Mouse (Mus musculus): ENCODE data around the gene Itga1. TPM values are rescaled to one million over a fixed set of nuclear protein-coding genes. Genes with fewer than 3 reads are reported as not detected.

Gene Itga1
- total and polyA plus RNA-seq, 2 experiments from 2014 or later: 3.2 to 8.2 TPM

DNA sequence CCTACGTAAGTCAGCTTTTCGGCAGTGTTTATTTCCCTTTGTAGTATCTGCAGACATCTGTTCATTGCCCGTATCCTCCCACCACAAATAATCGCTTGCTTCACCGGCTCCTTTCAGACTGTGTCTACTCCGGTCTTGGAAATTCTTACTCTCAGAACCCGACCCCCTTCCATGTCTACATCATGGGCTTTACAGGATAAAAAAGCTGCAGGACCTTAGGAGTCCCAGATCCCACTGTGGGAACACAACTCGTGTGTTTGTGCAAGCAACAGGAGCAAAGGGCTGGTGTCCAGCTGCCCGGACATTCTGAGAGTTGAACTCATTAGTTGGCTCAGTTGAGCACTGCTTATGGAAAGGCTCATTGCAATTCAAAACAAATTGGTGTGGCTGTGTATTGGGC is 47.0 kb downstream of the Itga1 start:
- no peaks in the 10 kb centered on the region for H3K9me3 ChIP-seq (ENCODE audit: low read length)
- WGBS: 11% methylated on average over 9 of the region's 9 CpGs
- DNase-seq (no peak), ATAC-seq (no peak)
- no peaks in the 10 kb centered on the region for H3K27me3 ChIP-seq (ENCODE audit: insufficient read depth, low read length)
- H3K4me1 ChIP-seq (ENCODE audit: insufficient read depth): no peaks in the 10 kb centered on the region
- H3K36me3 ChIP-seq (ENCODE audit: insufficient read depth): no peaks in the 10 kb centered on the region
- H3K27ac ChIP-seq (ENCODE audit: low read depth, low read length): no peak overlapping the region
- H3K9ac ChIP-seq: no peak overlapping the region
- TF ChIP-seq CTCF (IDR thresholded peaks at IDR 0.05; ENCODE audit: low read depth): no peak
- no peak overlapping the region for H3K4me3 ChIP-seq (ENCODE audit: low read depth, low read length)
- H3K4me2 ChIP-seq (ENCODE audit: low read depth): peak overlapping the region; percentile 23; the same call in 1 of the 2 replicates

DNA sequence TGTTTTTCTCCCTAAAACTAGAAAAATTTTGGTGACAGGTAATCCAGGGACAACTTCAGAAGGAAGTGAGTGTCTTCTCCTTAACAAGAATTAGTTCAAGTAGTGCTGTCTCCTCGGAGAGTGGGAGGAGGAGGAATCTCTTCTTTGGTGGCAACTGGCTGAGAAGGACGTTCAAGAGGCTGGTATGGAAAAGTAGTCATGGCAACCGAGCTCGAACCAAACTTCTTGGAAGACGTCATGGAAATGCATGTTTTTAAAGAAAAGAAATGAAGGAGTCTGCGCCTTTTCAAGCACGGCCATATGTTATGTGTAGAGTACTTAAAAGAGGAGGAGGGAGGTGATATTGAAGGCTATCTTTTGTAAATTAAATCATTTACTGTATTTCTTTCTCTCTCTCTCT is 49.2 kb downstream of the Itga1 start:
- H3K27ac ChIP-seq (ENCODE audit: low read depth, low read length): no peak overlapping the region
- TF ChIP-seq CTCF (IDR thresholded peaks at IDR 0.05; ENCODE audit: low read depth): no peak
- no peak overlapping the region for H3K4me3 ChIP-seq (ENCODE audit: low read depth, low read length)
- H3K36me3 ChIP-seq (ENCODE audit: insufficient read depth): no peaks in the 10 kb centered on the region
- 56% methylated on average over 7 of the region's 7 CpGs for WGBS
- no peaks in the 10 kb centered on the region for H3K9me3 ChIP-seq (ENCODE audit: low read length)
- H3K4me2 ChIP-seq (ENCODE audit: low read depth): no peak overlapping the region
- DNase-seq: peak; percentile 48
- no peaks in the 10 kb centered on the region for H3K4me1 ChIP-seq (ENCODE audit: insufficient read depth)
- peak; percentile 74 for ATAC-seq
- H3K27me3 ChIP-seq (ENCODE audit: insufficient read depth, low read length): no peaks in the 10 kb centered on the region
- no peak overlapping the region for H3K9ac ChIP-seq

GRCm38 (mm10) chr13:115050660-115051559 is 50.9 kb downstream of the Itga1 start:
- peak; percentile 78 for ATAC-seq
- Histone ChIP-seq H3K4me2 (ENCODE audit: low read depth) (no peak overlapping the region), H3K27ac (ENCODE audit: low read depth, low read length) (no peak overlapping the region), H3K36me3 (ENCODE audit: insufficient read depth) (no peaks in the 10 kb centered on the region), H3K4me3 (ENCODE audit: low read depth, low read length) (no peak overlapping the region), H3K9me3 (ENCODE audit: low read length) (no peaks in the 10 kb centered on the region), H3K9ac (no peak overlapping the region), H3K4me1 (ENCODE audit: insufficient read depth) (no peaks in the 10 kb centered on the region), H3K27me3 (ENCODE audit: insufficient read depth, low read length) (no peaks in the 10 kb centered on the region)
- TF ChIP-seq CTCF (IDR thresholded peaks at IDR 0.05; ENCODE audit: low read depth): no peak
- 68% methylated on average over 13 of the region's 13 CpGs for WGBS
- DNase-seq: peak; percentile 57

GRCm38 (mm10) chr13:115042652-115043051 is 59.1 kb downstream of the Itga1 start:
- Histone ChIP-seq H3K27ac (ENCODE audit: low read depth, low read length) (no peak overlapping the region), H3K9ac (no peak overlapping the region), H3K4me1 (ENCODE audit: insufficient read depth) (no peaks in the 10 kb centered on the region), H3K9me3 (ENCODE audit: low read length) (no peaks in the 10 kb centered on the region), H3K36me3 (ENCODE audit: insufficient read depth) (no peaks in the 10 kb centered on the region), H3K4me3 (ENCODE audit: low read depth, low read length) (no peak overlapping the region), H3K4me2 (ENCODE audit: low read depth) (no peak overlapping the region), H3K27me3 (ENCODE audit: insufficient read depth, low read length) (no peaks in the 10 kb centered on the region)
- TF ChIP-seq CTCF (IDR thresholded peaks at IDR 0.05; ENCODE audit: low read depth): no peak
- WGBS: 76% methylated on average over 2 of the region's 2 CpGs
- DNase-seq (no peak), ATAC-seq (no peak)

DNA sequence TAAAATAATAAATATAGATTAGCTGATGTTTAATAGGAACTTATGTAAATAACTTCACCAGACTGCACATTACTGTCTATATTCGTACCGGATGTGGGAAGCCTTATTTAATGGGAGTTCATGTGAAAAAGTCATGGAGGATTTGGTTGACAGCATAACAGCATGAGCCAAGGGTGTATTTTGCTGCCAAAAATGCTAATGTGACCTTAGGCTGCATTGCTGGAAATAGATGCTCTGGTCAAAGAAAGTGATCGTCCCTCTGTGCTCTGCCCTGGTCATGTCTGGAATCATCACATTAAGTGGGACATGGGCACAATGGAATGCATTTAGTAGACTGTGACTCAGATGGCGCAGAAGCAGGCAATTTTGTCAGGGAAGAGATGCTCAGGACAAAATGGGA is 64.5 kb downstream of the Itga1 start:
- no peaks in the 10 kb centered on the region for H3K36me3 ChIP-seq (ENCODE audit: insufficient read depth)
- no peaks in the 10 kb centered on the region for H3K4me1 ChIP-seq (ENCODE audit: insufficient read depth)
- H3K4me3 ChIP-seq (ENCODE audit: low read depth, low read length): no peak overlapping the region
- H3K9ac ChIP-seq: no peak overlapping the region
- no peak for DNase-seq
- no peak overlapping the region for H3K4me2 ChIP-seq (ENCODE audit: low read depth)
- TF ChIP-seq CTCF (IDR thresholded peaks at IDR 0.05; ENCODE audit: low read depth): no peak
- no peaks in the 10 kb centered on the region for H3K9me3 ChIP-seq (ENCODE audit: low read length)
- no peak for ATAC-seq
- H3K27ac ChIP-seq (ENCODE audit: low read depth, low read length): no peak overlapping the region
- no peaks in the 10 kb centered on the region for H3K27me3 ChIP-seq (ENCODE audit: insufficient read depth, low read length)
- 51% methylated on average over 4 of the region's 4 CpGs for WGBS

- TF ChIP-seq CTCF (IDR thresholded peaks at IDR 0.05; ENCODE audit: low read depth): no peak
- ATAC-seq: no peak
- no peak overlapping the region for H3K4me2 ChIP-seq (ENCODE audit: low read depth)
- H3K27ac ChIP-seq (ENCODE audit: low read depth, low read length): no peak overlapping the region
- no peaks in the 10 kb centered on the region for H3K4me1 ChIP-seq (ENCODE audit: insufficient read depth)
- H3K36me3 ChIP-seq (ENCODE audit: insufficient read depth): no peaks in the 10 kb centered on the region
- no peak overlapping the region for H3K9ac ChIP-seq
- no peaks in the 10 kb centered on the region for H3K9me3 ChIP-seq (ENCODE audit: low read length)
- no peak overlapping the region for H3K4me3 ChIP-seq (ENCODE audit: low read depth, low read length)
- H3K27me3 ChIP-seq (ENCODE audit: insufficient read depth, low read length): no peaks in the 10 kb centered on the region
- no peak for DNase-seq
- 84% methylated on average over 8 of the region's 8 CpGs for WGBS
These were observed 66.4 kb downstream of the Itga1 start for GRCm38 (mm10) chr13:115035387-115035786.

DNA sequence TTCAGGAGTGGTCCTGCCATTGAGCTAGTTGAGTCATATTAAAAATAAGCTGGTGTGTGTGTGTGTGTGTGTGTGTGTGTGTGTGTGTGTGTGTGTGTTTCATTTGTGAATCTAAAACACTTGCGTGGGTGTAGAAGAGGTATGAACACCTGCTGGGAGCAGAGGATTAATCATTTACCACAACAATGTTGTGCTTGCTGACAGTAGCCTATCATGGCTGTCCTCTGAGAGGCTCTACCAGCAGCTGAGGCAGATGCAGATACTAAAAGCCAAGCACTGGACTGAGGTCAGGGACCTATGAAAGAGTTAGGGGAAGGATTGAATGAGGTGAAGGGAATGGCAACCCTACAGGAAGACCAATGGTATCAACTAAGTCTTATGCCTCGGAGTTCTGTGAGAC is 68.6 kb downstream of the Itga1 start:
- ATAC-seq (no peak), DNase-seq (no peak)
- WGBS: 83% methylated on average over 2 of the region's 2 CpGs

More for the DNA sequence above, 68.6 kb downstream of the Itga1 start:
- H3K27me3 ChIP-seq (ENCODE audit: insufficient read depth, low read length): no peaks in the 10 kb centered on the region
- H3K36me3 ChIP-seq (ENCODE audit: insufficient read depth): no peaks in the 10 kb centered on the region
- no peak overlapping the region for H3K4me3 ChIP-seq (ENCODE audit: low read depth, low read length)
- no peaks in the 10 kb centered on the region for H3K9me3 ChIP-seq (ENCODE audit: low read length)
- no peak for TF ChIP-seq CTCF (IDR thresholded peaks at IDR 0.05; ENCODE audit: low read depth)
- no peak overlapping the region for H3K9ac ChIP-seq
- H3K27ac ChIP-seq (ENCODE audit: low read depth, low read length): no peak overlapping the region
- H3K4me2 ChIP-seq (ENCODE audit: low read depth): no peak overlapping the region
- no peaks in the 10 kb centered on the region for H3K4me1 ChIP-seq (ENCODE audit: insufficient read depth)

Measured in forebrain, postnatal 0 days (tissue).